Mouse (Mus musculus): Measurements from ENCODE around the gene Lmod2. TPM values are rescaled to one million over a fixed set of nuclear protein-coding genes. Genes with fewer than 3 reads are reported as not detected.

The Lmod2 gene
- total RNA-seq, 1 experiment from 2014 or later: not detected

DNA sequence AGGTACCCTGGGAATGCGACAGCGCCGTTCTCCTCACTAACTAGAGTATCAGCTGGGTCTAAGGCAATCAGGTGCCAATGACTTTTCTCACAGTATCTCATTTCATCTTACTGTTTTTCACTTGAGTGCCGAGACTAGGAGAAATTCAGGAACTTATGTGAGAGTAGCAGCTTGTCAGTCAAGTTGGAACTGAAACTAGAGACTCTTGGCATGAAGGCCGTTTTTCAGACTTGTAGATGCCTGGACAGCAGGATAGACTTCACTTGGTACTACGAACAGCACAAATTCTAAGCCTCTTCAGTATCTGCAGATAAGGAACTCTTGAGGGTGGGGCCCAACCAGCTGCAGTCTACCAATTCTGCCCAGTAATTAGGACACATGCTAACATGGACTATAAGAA lies 2.6 kb downstream of the Lmod2 start:
- no peak for ATAC-seq (ENCODE audit: extremely low read depth, insufficient number of reproducible peaks, low FRiP score, poor library complexity, severe bottlenecking)

- ATAC-seq (ENCODE audit: extremely low read depth, insufficient number of reproducible peaks, low FRiP score, poor library complexity, severe bottlenecking): no peak
Measured at GRCm38 (mm10) chr6:24600726-24601125, 3.2 kb downstream of the Lmod2 start.

- ATAC-seq (ENCODE audit: extremely low read depth, insufficient number of reproducible peaks, low FRiP score, poor library complexity, severe bottlenecking): no peak
Measured at GRCm38 (mm10) chr6:24601668-24602067, 4.1 kb downstream of the Lmod2 start.

- ATAC-seq (ENCODE audit: extremely low read depth, insufficient number of reproducible peaks, low FRiP score, poor library complexity, severe bottlenecking): no peak
Measured at GRCm38 (mm10) chr6:24602351-24602750, 4.8 kb downstream of the Lmod2 start.

- no peak for ATAC-seq (ENCODE audit: extremely low read depth, insufficient number of reproducible peaks, low FRiP score, poor library complexity, severe bottlenecking)
Measured at GRCm38 (mm10) chr6:24602993-24603392, 5.4 kb downstream of the Lmod2 start.

GRCm38 (mm10) chr6:24604289-24604688 lies 6.7 kb downstream of the Lmod2 start:
- no peak for ATAC-seq (ENCODE audit: extremely low read depth, insufficient number of reproducible peaks, low FRiP score, poor library complexity, severe bottlenecking)

GRCm38 (mm10) chr6:24605631-24606030 lies 8.1 kb downstream of the Lmod2 start:
- ATAC-seq (ENCODE audit: extremely low read depth, insufficient number of reproducible peaks, low FRiP score, poor library complexity, severe bottlenecking): no peak

DNA sequence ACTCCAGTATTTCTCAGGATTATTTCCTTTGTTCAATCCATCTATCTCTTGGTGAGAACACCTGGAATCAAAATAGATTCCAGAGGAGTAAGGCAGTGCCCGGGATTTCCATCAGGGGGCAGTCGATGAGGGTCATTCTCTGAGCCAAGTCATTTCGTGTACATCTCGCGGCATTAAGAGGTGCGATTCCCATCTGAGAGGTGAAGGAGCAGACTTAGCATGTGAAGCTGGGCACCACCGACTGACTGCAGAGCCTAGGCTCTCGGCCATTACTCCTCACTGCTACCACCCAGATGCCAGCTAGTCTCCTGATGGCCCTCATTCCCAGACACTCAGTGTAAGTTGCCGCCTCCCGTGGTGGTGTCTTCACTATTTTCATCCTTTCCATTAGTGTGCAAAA lies 8.9 kb downstream of the Lmod2 start:
- ATAC-seq (ENCODE audit: extremely low read depth, insufficient number of reproducible peaks, low FRiP score, poor library complexity, severe bottlenecking): no peak

DNA sequence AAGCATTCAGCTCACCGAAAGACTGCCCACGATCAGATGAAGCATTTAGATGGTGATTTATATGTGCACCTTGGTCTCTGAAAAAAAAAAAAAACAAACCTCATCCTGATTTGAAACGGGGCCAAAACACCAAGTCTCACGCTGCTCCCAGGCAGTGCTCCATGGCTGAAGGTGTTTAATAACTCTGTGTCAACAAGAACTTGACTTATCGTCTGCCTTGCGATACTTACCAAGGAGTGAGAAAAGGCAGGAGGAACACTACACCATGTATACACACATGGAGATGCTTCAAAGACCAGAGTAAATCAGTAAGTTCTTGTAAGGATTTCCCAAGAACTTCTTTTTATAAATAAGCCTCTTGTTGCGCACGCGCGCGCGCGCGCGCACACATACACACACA lies 10.0 kb downstream of the Lmod2 start:
- ATAC-seq (ENCODE audit: extremely low read depth, insufficient number of reproducible peaks, low FRiP score, poor library complexity, severe bottlenecking): no peak

GRCm38 (mm10) chr6:24608129-24608528 lies 10.6 kb downstream of the Lmod2 start:
- ATAC-seq (ENCODE audit: extremely low read depth, insufficient number of reproducible peaks, low FRiP score, poor library complexity, severe bottlenecking): no peak

DNA sequence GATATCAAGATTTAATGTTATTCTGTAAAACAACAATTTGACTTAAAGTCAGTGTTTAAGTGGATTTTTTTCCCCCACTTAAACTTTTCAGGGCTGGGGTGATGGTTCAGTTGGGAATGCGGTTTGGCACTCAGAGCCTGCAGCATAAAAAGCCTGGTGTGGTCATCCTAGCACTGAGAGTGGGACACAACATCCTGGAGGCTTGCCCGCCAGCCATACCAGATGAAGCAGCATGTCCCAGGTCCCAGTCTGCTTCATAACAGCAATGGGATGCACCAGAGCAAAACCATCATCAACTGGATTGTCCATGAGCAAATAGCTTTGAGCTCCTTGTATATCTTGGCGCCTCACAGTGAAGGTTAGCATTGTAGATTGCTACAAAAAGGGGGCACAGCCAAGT lies 11.1 kb downstream of the Lmod2 start:
- ATAC-seq (ENCODE audit: extremely low read depth, insufficient number of reproducible peaks, low FRiP score, poor library complexity, severe bottlenecking): no peak

DNA sequence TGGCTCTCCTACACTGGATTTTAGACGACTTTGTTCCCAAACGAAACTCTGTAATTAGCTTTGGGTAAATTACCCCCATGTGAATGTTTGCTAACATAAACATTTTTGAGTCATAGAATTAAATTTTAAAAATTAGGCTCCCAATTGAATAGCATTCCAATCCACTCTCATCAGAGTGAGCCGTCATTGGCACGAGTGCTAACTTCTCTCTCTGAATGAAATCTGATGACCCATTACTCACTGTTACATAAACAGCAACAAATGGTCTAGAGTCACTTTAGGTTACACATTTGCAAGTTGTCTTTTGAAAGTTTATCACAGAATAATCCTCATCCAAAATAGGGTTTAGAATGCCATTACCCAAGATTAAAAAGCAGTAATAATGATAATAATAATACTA lies 12.0 kb downstream of the Lmod2 start:
- no peak for ATAC-seq (ENCODE audit: extremely low read depth, insufficient number of reproducible peaks, low FRiP score, poor library complexity, severe bottlenecking)

GRCm38 (mm10) chr6:24610358-24610757 lies 12.8 kb downstream of the Lmod2 start:
- ATAC-seq (ENCODE audit: extremely low read depth, insufficient number of reproducible peaks, low FRiP score, poor library complexity, severe bottlenecking): no peak

DNA sequence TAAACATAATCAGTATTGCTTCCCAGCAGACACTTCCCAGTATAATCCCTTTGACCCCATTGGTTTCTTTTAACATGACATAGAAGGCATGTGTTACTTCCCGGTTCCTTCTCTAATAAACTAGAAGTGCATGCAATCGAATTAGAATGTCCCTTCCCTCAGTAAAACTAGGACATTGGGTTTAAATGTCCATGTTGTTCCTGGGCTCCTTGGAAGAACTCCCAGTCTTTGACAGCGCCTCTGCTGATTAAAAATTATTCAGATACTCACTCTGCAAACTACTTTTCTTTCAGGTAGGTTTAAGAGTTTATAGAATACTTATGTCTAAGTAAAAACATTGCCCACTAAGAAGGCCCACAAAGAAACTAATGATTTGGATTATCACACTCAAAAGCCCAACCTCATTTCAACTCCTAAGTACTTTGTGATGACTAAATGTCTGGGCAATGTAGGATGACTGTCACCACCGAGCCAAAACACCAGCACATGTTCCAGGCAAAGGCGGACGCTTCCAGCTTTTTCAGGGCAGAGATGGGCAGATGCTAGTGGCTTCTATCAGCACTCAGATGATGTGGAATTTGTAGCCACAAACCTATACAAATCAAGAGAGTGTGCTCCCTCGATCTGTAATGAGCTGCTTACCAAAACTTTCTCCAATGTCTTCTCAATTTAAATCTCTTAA lies 14.7 kb downstream of the Lmod2 start:
- no peak for ATAC-seq (ENCODE audit: extremely low read depth, insufficient number of reproducible peaks, low FRiP score, poor library complexity, severe bottlenecking)

- no peak for ATAC-seq (ENCODE audit: extremely low read depth, insufficient number of reproducible peaks, low FRiP score, poor library complexity, severe bottlenecking)
Measured at GRCm38 (mm10) chr6:24613346-24613745, 15.8 kb downstream of the Lmod2 start.

DNA sequence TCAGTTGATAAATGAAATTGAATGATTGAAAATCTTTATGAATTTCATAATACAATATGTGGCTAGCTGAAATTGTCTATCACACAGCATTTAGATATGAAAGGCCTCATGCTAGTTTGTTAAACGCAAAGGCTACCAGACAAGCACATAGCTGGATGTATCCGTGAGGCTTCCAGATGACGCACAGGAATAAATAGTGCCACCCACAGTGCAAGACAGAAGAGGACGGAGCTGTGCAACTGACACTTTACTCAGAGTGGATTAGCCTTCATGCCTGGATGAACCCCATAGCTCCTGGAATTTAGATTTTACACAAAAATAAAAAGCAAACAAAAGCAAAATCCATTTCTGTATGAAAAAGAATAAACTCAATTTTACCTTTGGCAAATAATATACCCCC lies 16.4 kb downstream of the Lmod2 start:
- no peak for ATAC-seq (ENCODE audit: extremely low read depth, insufficient number of reproducible peaks, low FRiP score, poor library complexity, severe bottlenecking)

GRCm38 (mm10) chr6:24616746-24617145 lies 19.2 kb downstream of the Lmod2 start:
- no peak for ATAC-seq (ENCODE audit: extremely low read depth, insufficient number of reproducible peaks, low FRiP score, poor library complexity, severe bottlenecking)

DNA sequence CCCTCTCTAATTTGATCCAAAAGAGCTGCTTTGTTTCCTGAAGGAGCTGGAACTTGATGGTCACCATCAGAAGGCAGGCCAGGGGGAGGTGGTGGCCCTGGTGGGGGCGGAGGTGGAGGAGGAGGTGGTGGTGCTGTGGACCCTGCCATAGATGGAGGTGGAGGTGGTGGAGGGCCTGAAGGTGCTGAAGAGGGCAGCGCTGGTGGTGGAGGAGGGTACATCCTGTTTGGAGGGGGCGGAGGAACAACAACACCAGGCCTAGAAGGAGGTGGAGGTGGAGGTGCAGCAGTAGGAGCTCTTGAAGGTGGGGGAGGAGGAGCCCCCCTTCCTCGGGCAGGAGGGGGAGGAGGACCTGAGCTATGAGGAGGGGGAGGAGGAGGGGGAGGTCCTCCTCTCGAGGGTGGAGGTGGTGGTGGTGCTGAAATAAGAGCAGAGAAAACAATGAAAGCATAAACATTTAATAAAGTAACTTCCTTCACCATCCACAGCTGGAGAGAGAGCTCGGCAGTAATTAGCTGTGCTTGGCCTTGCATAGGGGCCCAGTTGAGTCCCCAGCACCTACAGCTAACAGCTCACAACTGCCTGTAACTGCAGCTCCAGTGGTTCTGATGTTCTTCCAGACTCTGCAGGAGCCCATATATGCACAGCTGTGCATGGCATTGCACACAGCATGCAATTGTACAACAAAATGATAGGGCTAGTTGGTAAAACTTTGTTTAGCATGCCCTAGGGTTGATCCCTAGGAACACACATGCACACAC lies 21.9 kb downstream of the Lmod2 start:
- ATAC-seq (ENCODE audit: extremely low read depth, insufficient number of reproducible peaks, low FRiP score, poor library complexity, severe bottlenecking): no peak

GRCm38 (mm10) chr6:24620936-24621335 lies 23.4 kb downstream of the Lmod2 start:
- ATAC-seq (ENCODE audit: extremely low read depth, insufficient number of reproducible peaks, low FRiP score, poor library complexity, severe bottlenecking): no peak

- no peak for ATAC-seq (ENCODE audit: extremely low read depth, insufficient number of reproducible peaks, low FRiP score, poor library complexity, severe bottlenecking)
Measured at GRCm38 (mm10) chr6:24622098-24622497, 24.5 kb downstream of the Lmod2 start.
